Mouse (Mus musculus) urinary bladder, adult 2 months (tissue): Measurements from ENCODE around the gene Gpr146. TPM values are rescaled to one million over a fixed set of nuclear protein-coding genes. Genes with fewer than 3 reads are reported as not detected.
"Not testable (repeated sequence)": the region's sequence is repeated elsewhere in the genome, so short reads cannot be mapped to it uniquely, and the experiment has no call there.

Source experiments
- DNase-seq: peaks from one replicate; pipeline ENCODE4 v3.0.0; 2022; ENCODE audit warnings: low spot score
- polyA plus RNA-seq: library from polyadenylated mRNA; depleted of rRNA; stranded (reverse); fragments of >200 nt; gene quantifications from 2 replicates; pipeline ENCODE4 v1.2.3, GENCODE M21; 2012; rRNA removed

Gene Gpr146
- 16.4 and 22.2 TPM in 2 replicates for polyA plus RNA-seq

DNA sequence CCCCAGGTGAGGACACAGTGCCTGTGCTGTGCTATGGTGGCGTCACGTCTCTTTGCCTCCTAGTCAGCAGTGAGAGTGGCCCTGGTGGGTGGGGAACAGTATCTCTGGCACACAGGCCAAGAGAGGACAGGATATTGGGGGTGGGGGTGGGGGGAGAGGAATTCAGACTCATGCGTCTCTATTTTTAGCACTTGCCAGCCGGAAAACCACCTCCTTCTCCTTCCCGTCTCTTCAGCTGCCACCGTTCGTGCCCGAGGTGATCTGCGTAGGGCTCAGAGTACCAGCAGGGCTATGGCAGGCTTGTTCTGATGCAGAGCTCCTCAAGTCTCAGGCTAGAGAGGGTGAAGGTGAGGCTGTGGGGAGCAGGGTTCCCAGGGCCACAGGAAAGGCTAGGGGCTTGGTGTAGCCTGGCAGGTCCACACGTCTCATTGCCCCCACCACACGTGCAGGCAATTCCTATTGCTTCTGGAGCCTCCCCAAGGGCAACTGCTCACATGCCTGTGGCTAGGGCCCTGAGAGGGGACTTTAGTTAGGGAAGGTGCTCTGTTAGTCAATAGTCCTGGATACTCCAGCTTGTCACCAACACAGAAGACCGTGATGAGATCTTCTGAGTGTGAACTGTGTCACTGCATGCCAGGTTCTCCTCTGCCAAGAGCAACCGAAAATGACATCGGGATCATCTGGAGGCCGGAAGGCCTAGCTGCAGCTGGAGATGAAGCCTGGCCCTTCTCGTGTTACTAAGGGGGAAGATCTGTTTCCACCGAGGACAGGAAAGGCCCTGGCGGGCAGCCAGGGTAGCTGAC is at the start of gene Gpr146:
Gpr146 (plus strand) TSS at position 230 of the 803 bp plus-strand sequence.
- DNase-seq = no peak

DNA sequence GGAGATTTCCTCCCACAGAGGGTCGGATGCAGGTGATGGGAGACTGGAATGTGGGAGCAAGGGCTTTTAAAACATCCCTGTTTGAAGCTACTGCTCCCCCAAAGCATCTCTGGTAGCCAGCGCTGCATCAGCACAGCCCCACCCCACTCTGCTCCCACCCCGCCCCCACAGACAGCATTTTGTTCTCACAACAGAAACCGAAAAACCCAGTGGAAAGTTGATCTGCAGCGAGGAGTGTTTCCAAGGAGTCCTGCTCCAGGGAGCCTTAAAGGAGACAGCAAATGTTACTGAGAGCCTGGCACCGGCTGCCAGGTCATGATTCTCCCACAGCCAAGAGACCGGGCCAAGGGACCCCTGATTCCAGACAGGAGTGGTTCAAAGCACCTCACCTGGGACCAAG is 46.7 kb upstream of the Gpr146 start:
- no peak for DNase-seq

DNA sequence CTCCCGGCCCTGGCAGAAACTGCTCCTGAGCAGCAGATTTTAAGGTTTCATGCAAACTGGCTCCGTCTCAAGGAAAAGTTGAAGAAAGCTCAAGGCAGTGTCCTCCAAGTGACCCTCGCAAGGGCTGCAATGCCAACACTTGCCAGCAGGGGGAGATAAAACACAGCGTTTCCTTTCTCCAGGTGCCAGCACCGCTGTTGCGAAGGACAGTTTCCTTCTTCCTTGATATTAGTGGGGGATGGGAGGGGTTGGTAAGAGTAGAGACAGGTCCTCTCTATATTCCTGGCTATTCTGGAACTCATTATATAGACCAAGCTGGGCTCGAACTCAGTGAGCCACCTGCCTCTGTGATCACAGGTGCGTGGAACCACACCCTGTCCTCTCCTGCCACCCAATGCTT is 45.8 kb upstream of the Gpr146 start:
- peak; percentile 71 for DNase-seq

GRCm38 (mm10) chr5:139332590-139333272 is 44.8 kb upstream of the Gpr146 start:
- no peak for DNase-seq

DNA sequence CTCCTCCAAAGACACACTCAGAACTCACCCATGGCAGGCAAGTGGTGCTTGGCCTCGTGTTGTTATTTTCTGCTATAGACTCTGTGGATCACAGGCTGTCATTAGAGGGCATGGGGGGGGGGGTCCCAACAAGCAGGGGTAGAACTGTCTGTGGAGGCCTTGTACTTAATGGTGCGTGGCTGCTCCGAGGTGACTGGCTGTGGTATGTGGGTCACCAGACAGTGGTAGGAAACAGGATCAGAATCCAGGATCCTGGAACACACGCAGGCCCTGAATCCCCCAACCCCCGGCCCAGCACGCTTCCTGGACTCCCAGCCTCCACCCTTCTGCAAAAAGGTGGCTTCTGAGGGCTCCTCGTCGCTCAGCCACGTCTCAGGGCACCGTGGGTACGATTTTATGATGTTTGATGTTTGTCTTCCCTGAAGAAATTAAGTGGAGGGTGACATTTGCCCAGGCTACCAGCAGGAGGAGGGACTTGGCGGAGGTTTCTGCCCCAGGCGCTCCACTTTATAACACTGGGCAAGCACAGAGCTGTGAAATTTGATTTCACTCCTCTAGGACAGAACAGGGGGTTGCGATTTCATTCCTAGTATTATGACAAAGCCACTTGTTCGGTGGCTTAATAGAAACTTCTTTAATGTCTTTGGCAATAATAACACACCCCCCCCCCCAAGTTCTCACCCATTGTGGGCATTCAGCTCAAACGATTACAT is 44.0 kb upstream of the Gpr146 start:
- no peak for DNase-seq

- not testable (repeated sequence) for DNase-seq
Observed at GRCm38 (mm10) chr5:139334394-139334793, 43.1 kb upstream of the Gpr146 start.

GRCm38 (mm10) chr5:139335634-139336033 is 41.9 kb upstream of the Gpr146 start:
- DNase-seq = no peak

DNA sequence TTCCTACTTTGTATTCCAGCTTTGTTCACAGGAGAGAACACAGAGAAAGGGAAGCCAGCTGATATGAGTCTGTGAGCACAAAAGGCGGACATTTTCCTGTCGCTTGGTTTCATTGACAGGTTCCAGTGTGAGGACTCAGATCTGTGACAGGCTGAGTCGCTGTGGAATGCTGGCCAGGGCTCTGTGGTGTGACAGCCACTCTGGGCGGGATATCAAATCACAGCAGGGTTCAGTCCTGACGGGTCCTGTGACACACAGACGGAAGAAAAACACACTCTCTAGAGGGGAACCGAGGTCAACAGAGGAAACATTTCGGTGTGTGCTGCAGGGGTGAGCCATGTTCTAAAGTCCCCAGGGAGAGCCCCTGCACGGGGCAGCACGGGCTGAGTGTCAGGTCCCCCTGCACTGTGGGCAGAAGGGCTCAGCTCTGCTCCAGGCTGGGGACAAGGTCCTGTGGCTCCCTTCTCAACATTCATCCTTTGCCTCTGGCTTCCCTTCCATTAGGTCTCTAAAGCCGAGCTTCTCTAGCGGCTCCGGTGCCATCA is 39.6 kb upstream of the Gpr146 start:
- DNase-seq = no peak

DNA sequence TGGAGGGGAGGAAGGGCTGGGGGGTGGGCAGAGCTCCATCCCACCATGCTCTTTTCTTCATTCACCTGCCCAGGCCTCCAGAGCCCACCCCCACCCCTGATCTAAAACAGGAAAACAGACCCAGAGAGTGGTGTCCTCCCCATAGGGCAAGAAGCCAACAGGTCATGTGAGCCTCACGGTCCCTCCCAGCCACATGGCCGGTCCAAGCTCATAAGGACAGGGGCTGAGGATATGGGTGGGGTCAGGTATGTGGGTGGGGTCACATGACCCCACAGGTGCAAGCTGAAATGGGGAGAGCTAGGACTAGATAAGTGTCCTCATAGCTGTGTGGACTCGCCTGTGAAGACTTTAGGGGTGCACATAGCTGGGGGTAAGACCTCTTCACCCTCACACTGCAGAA is 39.1 kb upstream of the Gpr146 start:
- no peak for DNase-seq

GRCm38 (mm10) chr5:139338891-139339290 is 38.6 kb upstream of the Gpr146 start:
- DNase-seq = no peak

DNA sequence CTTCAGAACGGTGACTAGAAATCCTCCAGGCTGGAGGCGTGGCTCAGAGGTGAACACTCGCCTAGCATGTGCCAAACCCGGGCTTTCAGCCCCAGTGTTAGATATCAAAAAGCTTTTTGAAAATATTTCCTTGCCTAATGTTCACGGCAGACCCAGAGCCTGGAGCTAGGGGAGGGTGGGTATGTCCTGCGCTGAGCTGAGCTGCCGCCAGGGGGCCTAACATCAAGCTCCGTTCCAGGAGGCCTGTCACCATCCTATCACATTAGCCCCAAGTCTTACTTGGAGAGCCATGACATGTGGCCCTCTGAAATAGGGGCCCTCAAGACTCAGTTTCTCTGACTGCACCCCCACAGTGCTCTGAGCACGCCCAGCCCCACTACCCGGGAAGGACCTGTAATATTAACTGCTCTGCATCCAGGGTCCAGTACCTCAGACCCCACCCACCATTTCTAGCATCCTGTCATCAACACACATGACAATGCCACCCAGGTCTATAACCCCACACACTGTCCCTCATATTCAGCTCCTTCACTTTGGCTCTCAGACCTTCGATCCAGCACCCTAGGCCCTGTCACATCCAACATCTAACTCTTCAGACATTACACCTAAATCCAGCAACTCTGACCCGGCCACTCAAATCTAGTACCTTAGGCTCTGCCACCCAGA is 33.3 kb upstream of the Gpr146 start:
- DNase-seq = peak; percentile 50

DNA sequence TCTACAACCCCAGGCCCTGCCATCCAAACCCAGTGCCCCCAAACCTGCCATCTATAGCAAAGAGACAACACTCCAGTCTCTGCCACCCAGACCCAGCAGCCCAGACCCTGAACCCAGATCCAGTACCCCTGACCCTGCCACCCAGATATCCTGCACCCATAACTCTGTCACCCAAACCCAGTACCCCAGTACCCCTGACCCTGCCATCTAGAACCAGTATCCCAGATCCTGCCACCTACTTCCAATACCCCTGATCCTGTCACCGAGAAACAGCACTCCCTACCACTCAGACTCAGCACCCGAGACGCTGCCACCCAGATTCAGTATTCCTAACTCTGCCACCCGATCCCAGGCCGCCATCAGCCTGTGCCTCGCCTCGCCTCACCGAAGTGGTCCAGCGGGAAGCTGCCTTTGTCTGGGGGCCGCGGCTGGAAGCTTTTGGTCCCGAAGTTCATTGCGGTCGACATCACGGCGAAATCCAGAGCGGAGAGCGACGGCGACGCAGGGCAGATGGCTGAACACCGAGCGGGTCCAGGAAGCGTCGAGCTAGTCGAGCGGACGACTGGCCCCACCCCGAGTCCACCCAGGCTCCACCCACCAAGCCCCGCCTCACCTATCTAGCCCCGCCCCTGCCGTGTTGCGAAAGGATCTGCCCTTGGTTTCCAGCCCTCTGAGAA is 32.7 kb upstream of the Gpr146 start:
- DNase-seq = peak; percentile 81

DNA sequence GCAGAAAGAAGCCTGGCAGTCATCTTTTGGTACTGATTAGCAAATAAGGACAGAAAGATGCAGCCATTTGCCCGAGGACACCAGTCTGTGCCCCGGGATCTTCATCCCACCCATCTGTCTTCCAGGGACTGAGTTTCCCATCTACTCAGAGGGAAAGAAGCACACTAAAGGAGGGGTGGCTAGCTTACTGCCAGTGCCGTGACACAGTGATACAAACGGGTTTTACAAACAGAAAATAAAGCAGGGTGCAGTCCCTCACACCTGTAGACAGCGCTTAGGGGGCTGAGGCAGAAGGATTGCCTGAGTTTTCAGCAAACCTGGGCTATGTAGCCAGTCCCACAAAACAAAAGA is 32.2 kb upstream of the Gpr146 start:
- DNase-seq = no peak

DNA sequence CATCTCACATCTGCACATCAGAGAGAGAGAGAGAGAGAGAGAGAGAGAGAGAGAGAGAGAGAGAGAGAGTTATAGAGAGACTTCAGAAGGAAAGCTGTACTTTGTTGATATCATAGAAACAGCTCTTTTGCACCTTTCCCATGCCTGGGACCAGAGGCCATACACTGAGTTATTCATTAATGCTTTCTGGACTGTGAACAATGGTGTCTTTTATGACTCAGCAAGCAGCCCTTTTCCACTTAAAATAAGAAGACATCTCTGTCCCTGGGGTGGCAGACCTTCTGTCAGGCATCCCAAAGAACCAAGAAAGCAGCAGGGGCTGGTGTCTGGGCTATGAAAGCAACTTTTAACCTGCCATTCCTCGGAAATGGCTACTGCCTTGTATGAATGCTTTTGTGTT is 30.3 kb upstream of the Gpr146 start:
- no peak for DNase-seq

DNA sequence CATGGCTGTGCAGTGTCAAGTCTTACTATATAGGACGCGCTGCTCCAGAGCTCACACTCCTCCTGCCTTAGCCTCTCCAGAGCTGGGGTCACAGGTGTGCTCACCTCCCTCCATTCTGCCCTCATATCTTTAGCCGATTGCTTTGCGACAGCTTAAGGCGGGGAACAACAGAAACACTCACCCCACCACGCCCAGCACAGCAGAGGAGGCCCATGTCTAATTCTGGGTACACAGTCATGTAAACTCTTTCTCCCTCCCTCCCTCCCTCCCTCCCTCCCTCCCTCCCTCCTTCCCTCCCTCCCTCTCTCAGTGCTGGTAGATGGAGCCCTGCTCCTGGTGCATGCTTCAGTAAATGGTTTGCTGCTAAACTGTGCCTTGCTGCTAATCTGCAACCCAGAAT is 27.8 kb upstream of the Gpr146 start:
- DNase-seq = no peak

DNA sequence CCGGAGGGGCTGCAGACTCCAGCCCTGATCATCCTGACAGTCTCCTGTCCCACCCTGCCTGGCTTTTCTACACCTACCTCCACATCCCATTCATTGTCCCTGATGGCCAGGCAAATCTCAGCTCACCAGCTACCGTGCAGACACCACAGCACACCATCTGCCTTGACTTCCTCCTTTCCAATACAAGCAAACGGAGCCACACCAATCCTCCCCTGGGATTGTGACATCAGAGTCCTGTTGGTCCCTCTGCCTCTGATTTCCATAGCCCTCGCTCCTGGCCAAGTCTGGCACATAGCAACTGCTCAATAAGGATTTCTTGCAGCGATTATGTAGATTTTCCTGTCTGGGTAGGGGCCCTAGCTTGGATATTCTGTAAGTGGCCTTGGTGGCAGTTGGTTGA is 26.4 kb upstream of the Gpr146 start, which contains the start of gene Cox19:
Cox19 (minus strand) TSS at position 285 of the 400 bp plus-strand sequence.
- no peak for DNase-seq

DNA sequence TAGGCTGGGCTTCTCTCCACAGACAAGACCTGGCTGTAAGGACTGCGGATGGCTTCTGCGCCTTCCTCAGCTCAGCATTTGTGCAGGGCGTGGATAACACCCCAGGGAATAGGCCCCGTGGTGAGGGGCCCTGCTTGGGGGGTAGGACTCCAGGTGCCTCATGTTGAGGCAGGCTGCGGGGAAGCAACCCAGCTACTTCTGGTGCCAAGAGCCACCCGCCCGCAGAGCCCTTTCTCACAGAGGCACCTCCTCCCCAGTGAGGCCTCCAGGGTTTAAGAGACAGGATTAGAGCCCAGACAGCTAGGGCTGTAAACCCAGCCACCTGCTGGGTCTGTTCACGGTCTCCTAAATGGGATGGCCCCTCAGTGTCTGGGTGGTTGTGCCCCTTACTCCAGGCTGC is 25.9 kb upstream of the Gpr146 start:
- DNase-seq = no peak

GRCm38 (mm10) chr5:139352317-139352716 is 25.2 kb upstream of the Gpr146 start, which contains the start of gene Cyp2w1:
Gene Cyp2w1 (plus strand): TSS chr5:139352617.
- DNase-seq = no peak

DNA sequence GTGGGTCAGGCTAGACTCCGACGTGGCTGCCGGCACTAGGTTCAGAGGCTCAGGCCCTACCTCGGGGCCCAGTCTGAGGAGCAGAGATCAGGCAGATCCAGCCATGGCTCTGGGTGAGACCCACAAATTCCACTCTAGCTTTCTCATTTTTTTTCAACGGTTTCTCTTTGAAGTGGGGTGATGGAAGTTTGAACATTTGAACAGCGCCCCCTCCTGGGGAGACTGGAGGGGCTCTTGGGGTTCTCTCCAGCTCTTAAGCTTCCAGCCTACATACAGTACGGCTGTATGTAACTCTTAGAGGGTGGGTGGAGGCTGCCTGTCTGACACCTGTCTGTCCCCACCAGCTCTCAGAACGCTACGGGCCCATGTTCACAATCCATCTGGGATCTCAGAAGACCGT is 24.0 kb upstream of the Gpr146 start:
- no peak for DNase-seq

GRCm38 (mm10) chr5:139353946-139354345 is 23.6 kb upstream of the Gpr146 start:
- DNase-seq = no peak

- DNase-seq = peak; percentile 67
Observed at GRCm38 (mm10) chr5:139355235-139355772, 22.2 kb upstream of the Gpr146 start.
